Mouse (Mus musculus): Measurements from ENCODE around the gene Fam20b.

The Fam20b gene

DNA sequence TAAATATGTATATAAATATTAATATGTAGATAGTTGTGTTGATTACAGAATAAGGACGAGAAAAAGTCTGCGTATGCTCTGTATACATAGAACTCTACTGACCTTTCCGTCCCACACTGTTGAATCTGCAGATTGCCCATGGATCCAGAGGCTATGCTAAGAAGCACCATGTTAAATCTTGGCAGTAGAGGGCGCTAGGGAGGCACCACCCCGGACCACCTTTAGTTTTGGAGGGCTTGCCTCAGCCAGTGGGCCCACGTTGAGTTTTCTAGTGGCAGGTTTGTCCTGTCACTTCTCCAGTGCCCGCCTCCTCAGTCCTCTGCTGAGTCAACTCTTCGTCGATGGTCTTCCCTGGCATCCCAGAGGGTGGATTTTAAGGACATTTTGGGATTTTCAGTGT lies 11.9 kb upstream of the Fam20b start:
- peak; percentile 78 for DNase-seq (ENCODE audit: low read depth, low spot score)

DNA sequence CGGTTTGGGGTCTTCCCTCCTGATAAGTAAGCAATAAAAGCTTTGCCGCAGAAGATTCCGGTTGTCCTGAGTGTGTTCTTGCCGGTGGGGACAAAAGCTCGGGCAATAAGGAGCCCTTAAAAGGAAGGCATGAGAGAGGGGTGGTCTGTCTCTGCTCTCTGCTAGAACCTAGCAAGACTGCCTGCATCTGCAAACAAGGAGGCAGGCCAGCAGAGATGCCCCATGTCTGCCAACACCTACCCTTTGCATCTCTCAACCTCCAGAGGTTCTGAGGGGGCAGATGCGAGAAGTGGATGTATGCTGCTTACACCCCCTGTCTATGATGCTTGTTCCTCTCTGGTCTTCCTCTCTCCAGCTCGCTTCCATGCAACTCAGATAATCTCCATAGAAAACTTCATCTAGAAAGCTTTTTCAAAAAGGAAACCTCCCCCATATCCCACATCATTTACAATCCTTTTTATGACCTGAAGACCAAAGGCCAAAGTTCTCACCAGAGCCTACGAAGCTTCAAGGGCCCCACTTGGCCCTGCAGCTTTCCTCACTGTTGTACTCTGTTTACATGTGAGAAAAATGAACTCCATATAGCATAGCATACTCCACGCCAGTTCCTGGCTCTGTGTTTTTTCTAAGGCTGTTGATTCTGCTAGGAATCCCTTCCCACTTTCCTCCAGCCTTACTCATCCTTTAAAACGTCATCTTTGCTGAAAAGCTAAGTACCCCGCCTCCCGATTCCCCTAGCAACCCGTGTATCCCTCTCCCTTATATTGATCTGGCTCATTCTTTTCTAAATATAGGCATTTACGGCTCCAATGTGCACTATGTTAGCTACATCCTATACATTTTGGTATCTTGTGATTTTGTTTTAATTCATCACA lies 8.6 kb upstream of the Fam20b start:
- DNase-seq (ENCODE audit: low read depth, low spot score): no peak

GRCm38 (mm10) chr1:156722089-156722488 lies 3.2 kb upstream of the Fam20b start:
- no peak for DNase-seq (ENCODE audit: low read depth, low spot score)

GRCm38 (mm10) chr1:156720046-156720445 lies 1.2 kb upstream of the Fam20b start:
- no peak for DNase-seq (ENCODE audit: low read depth, low spot score)

DNA sequence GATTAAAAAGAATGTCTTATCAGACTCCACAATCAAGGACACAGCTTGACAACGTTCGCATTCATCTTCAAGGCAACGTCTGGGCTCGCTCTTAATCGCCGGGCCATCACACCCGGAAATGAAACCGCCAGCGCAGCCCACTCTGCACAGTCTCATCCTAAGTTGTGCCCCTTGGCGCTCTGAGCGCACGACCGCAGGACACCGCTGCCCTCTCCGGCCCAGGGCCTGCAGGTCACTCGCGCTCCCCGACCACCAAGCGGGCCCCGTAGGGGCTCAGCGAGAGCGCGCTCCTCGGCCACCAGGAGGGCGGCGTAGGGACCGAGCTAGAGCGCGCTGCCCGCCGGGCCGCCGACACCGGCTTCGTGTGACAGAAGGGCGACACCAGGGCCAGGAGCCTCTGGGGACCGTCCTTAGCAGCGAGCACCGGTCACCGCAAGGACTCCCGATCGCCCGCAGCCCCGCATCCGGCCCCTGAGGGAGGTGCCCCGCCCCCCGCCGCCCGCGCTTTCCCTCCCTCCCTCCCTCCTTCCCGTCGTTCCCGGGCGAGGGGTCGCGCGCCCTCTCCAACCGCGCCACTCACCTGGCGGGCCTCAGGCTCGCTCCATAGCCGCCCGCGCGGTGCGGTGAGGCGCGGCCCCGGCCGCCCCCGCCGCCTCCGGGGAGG lies 468 bp downstream of the Fam20b start:
- DNase-seq (ENCODE audit: low read depth, low spot score): peak; percentile 85

GRCm38 (mm10) chr1:156717751-156718285 lies 1.1 kb downstream of the Fam20b start:
- DNase-seq (ENCODE audit: low read depth, low spot score): no peak

GRCm38 (mm10) chr1:156716681-156717080 lies 2.2 kb downstream of the Fam20b start:
- DNase-seq (ENCODE audit: low read depth, low spot score): no peak

- DNase-seq (ENCODE audit: low read depth, low spot score): no peak
Observed at GRCm38 (mm10) chr1:156710472-156711098, 8.3 kb downstream of the Fam20b start.

- DNase-seq (ENCODE audit: low read depth, low spot score): no peak
Observed at GRCm38 (mm10) chr1:156708672-156709071, 10.2 kb downstream of the Fam20b start.

DNA sequence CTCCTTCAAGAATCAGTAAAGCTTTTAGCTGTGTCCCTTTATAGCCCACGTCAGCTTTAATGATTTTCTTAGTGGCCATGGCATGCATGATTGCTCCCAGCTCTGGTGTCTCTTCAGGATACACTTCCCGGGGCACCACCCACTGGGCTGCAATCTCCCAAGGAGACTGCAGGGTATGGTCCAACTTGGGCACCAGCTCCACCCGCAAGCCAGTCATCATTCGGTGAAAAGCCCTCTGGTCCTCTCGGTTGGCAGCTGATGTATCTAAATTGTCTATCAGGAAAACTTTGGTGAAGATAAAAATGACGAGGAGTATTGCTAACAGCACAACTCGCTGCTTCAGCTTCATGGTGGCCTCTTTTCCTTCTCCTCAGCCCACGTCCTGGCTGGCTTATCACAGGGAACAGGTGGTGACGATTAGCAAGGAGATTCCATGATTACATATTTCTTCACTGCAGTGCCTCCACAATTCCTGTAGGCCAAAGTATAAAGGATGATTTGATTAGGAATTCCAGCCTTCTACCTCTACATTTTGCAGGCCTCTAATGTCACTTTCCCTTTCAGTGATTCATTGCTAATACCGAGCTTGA lies 13.1 kb downstream of the Fam20b start:
- DNase-seq (ENCODE audit: low read depth, low spot score): no peak

GRCm38 (mm10) chr1:156703444-156703843 lies 15.4 kb downstream of the Fam20b start:
- DNase-seq (ENCODE audit: low read depth, low spot score): no peak

DNA sequence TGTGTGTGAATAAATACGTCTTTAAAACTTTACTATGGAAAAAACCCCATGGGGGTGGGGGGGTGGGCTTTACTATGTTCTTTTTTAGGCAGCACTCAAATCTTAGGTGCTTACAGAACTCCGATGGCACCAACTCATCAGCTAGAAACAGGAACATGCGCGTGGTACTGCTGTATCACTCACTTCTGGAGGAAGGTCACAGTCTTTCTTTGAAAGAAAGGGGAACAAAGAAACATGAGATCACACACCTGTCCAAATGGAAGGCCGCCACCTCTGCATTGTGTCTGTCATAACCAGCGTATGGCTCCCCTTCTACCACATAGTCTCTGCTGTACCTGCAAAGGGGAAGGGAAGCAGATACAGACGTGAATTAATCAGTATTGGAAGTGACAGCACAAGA lies 16.7 kb downstream of the Fam20b start:
- DNase-seq (ENCODE audit: low read depth, low spot score): no peak

- no peak for DNase-seq (ENCODE audit: low read depth, low spot score)
Observed at GRCm38 (mm10) chr1:156686025-156686661, 32.7 kb downstream of the Fam20b start.

GRCm38 (mm10) chr1:156679599-156679998 lies 39.3 kb downstream of the Fam20b start:
- DNase-seq (ENCODE audit: low read depth, low spot score): no peak

- DNase-seq (ENCODE audit: low read depth, low spot score): peak; percentile 40
Observed at GRCm38 (mm10) chr1:156677230-156677629, 41.7 kb downstream of the Fam20b start.

- DNase-seq (ENCODE audit: low read depth, low spot score): no peak
Observed at GRCm38 (mm10) chr1:156676596-156676995, 42.3 kb downstream of the Fam20b start.

- DNase-seq (ENCODE audit: low read depth, low spot score): peak; percentile 93
Observed at GRCm38 (mm10) chr1:156676171-156676570, 42.7 kb downstream of the Fam20b start.

- peak; percentile 78 for DNase-seq (ENCODE audit: low read depth, low spot score)
Observed at GRCm38 (mm10) chr1:156674195-156675000, 44.5 kb downstream of the Fam20b start, which contains the start of gene Tor3a. Gene Tor3a, minus strand, starts transcription at chr1:156674356.

GRCm38 (mm10) chr1:156673476-156674194 lies 45.3 kb downstream of the Fam20b start:
- DNase-seq (ENCODE audit: low read depth, low spot score): peak; percentile 47
